Comparison of ENCODE assay signal across 8 mouse cellular contexts in the genomic region with DNA sequence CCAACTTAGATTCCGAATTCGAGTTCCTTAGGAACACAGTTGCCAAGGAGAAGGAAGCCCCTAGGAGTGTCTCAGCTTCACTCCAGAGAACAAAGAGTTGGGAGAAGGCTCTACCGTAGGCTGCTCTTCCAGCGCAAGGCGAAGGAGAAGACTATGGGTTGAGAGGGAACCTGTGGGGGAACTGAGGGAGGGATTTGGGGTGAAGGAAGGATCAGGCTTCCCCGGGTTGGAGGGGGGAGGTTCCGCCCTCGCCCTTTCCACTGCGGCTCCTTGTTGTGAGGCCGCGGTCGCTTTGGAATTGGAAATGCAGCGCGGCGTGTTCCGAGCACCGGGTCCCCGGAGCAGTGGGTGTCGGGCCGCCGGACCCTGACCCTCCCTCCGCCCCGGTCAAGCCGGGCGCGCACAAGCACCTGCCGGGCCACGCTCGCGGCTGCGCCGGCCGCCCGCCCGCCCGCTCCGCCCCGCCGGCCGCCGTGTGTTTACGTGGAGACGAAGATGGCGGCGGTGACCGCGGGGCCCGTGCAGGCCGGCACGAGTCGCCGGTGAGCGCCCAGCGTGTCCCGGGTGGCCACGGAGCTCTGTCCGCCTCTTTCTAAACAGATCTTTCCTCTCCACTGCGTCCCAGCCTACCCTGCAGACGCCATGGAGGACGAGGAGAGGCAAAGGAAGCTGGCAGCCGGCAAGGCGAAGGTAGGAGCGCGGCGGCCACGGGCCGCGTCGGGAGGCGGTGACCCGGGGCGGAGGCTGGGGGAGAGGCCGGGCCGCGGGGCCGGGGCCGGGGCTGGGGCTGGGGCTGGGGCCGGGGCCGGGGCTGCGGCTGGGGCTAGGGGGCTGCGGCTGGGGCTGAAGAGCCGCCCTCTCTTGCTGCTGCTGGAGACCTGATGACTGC. TPM values are rescaled to one million over a fixed set of nuclear protein-coding genes. Genes with fewer than 3 reads are reported as not detected.
DNase-seq lines count a peak whose midpoint lies in the region; ATAC-seq and TF ChIP-seq lines count a peak whose summit lies in the region.

A gene (plus strand): TSS at position 254 of the 889 bp plus-strand sequence.

- H3K4me1 ChIP-seq in bone marrow macrophage, adult 2 months (ENCODE audit: control insufficient read depth, insufficient read depth, low read length), result peaks cover 3% of the 10 kb centered on the region; the same call in 1 of the 2 replicates
- peaks cover 11% of the 10 kb centered on the region; the same call in 1 of the 2 replicates for H3K4me1 ChIP-seq in embryonic facial prominence, embryonic 15.5 days
- H3K4me1 ChIP-seq in heart, embryonic 10.5 days, result peaks cover 25% of the 10 kb centered on the region
- peaks cover 19% of the 10 kb centered on the region for H3K4me1 ChIP-seq in kidney, embryonic 15.5 days
- H3K4me1 ChIP-seq in liver, adult 2 months (ENCODE audit: control insufficient read depth, insufficient read depth, low read length), result peaks cover 9% of the 10 kb centered on the region

- H3K4me2 ChIP-seq in embryonic facial prominence, embryonic 15.5 days (replicated peaks), result peak within 1 kb of the TSS; percentile 61
- peak within 1 kb of the TSS; percentile 66 for H3K4me2 ChIP-seq in kidney, embryonic 15.5 days
- H3K4me2 ChIP-seq in myocyte (ENCODE audit: low read depth), result peak within 1 kb of the TSS; percentile 80

- peak within 1 kb of the TSS; percentile 55; the same call in 1 of the 2 replicates for H3K27ac ChIP-seq in bone marrow macrophage, adult 2 months (ENCODE audit: insufficient read depth, low read depth, low read length)
- H3K27ac ChIP-seq in embryonic facial prominence, embryonic 15.5 days (replicated peaks), result peak within 1 kb of the TSS; percentile 85
- H3K27ac ChIP-seq in heart, embryonic 10.5 days, result peak within 1 kb of the TSS; percentile 97
- H3K27ac ChIP-seq in kidney, embryonic 15.5 days, result peak within 1 kb of the TSS; percentile 93
- H3K27ac ChIP-seq in liver, adult 2 months (replicated peaks; ENCODE audit: insufficient read depth, low read depth, low read length), result peak within 1 kb of the TSS; percentile 99

- peak; percentile 87 for ATAC-seq in embryonic facial prominence, embryonic 15.5 days (ENCODE audit: insufficient number of reproducible peaks, low FRiP score, low TSS enrichment, low read depth)
- peak; percentile 93 for ATAC-seq in kidney, embryonic 15.5 days (replicated peaks; ENCODE audit: low FRiP score)

- TF ChIP-seq POLR2A in bone marrow macrophage, adult 2 months (IDR thresholded peaks at IDR 0.05; ENCODE audit: borderline replicate concordance, low read depth, low read length), result 0 out of 2 replicates have a peak, but pooled peaks have one; percentile 12
- peak; percentile 40; the same call in 1 of the 2 replicates for TF ChIP-seq POLR2A in liver, adult 2 months (IDR thresholded peaks at IDR 0.05; ENCODE audit: extremely low read depth, insufficient read depth, low read length)
- TF ChIP-seq POLR2A in myocyte (IDR thresholded peaks at IDR 0.05; ENCODE audit: insufficient read length, low read depth), result peak; percentile 78

- H3K27me3 ChIP-seq in embryonic facial prominence, embryonic 15.5 days, result no peaks in the 10 kb centered on the region
- no peaks in the 10 kb centered on the region for H3K27me3 ChIP-seq in heart, embryonic 10.5 days (ENCODE audit: insufficient read depth, poor library complexity, severe bottlenecking)
- no peaks in the 10 kb centered on the region for H3K27me3 ChIP-seq in kidney, embryonic 15.5 days
- no peaks in the 10 kb centered on the region for H3K27me3 ChIP-seq in liver, adult 2 months (ENCODE audit: control insufficient read depth, insufficient read depth, low read length)
- H3K27me3 ChIP-seq in myocyte (ENCODE audit: control insufficient read depth, insufficient read depth, insufficient read length), result no peaks in the 10 kb centered on the region

- no peaks in the 10 kb centered on the region for H3K36me3 ChIP-seq in embryonic facial prominence, embryonic 15.5 days
- H3K36me3 ChIP-seq in heart, embryonic 10.5 days, result no peaks in the 10 kb centered on the region
- H3K36me3 ChIP-seq in kidney, embryonic 15.5 days, result no peaks in the 10 kb centered on the region
- no peaks in the 10 kb centered on the region for H3K36me3 ChIP-seq in liver, adult 2 months (ENCODE audit: control insufficient read depth, insufficient read depth, low read length)
- no peaks in the 10 kb centered on the region for H3K36me3 ChIP-seq in myocyte (ENCODE audit: control insufficient read depth, insufficient read depth)

- H3K9ac ChIP-seq in embryonic facial prominence, embryonic 15.5 days, result peak within 1 kb of the TSS; percentile 76
- peak within 1 kb of the TSS; percentile 89 for H3K9ac ChIP-seq in kidney, embryonic 15.5 days
- H3K9ac ChIP-seq in liver, adult 2 months (ENCODE audit: low read depth, low read length), result peak within 1 kb of the TSS; percentile 99

- WGBS in embryonic facial prominence, embryonic 15.5 days, result under 1% methylated on average over 75 of the region's 82 CpGs
- WGBS in heart, embryonic 10.5 days, result under 1% methylated on average over 72 of the region's 82 CpGs
- under 1% methylated on average over 68 of the region's 82 CpGs for WGBS in kidney, embryonic 15.5 days
- WGBS in liver, adult 2 months, result 2% methylated on average over 75 of the region's 82 CpGs

- TF ChIP-seq CTCF in bone marrow macrophage, adult 2 months (IDR thresholded peaks at IDR 0.05; ENCODE audit: low read depth, low read length), result no peak
- TF ChIP-seq CTCF in liver, adult 2 months (IDR thresholded peaks at IDR 0.05; ENCODE audit: low read depth, low read length), result no peak

- H3K4me3 ChIP-seq in bone marrow macrophage, adult 2 months (ENCODE audit: insufficient read depth, low read length), result peak within 1 kb of the TSS; percentile 100
- peak within 1 kb of the TSS; percentile 70 for H3K4me3 ChIP-seq in embryonic facial prominence, embryonic 15.5 days (replicated peaks)
- peak within 1 kb of the TSS; percentile 84 for H3K4me3 ChIP-seq in heart, embryonic 10.5 days
- H3K4me3 ChIP-seq in kidney, embryonic 15.5 days (replicated peaks), result peak within 1 kb of the TSS; percentile 89
- H3K4me3 ChIP-seq in liver, adult 2 months (ENCODE audit: insufficient read depth, low read depth, low read length), result peak within 1 kb of the TSS; percentile 100
- H3K4me3 ChIP-seq in myocyte, result peak within 1 kb of the TSS; percentile 83

- peak; percentile 64 to 71 for DNase-seq in B cell, adult 2 months
- DNase-seq in heart, embryonic 10.5 days (ENCODE audit: low spot score), result peak; percentile 86
- peak; percentile 50 for DNase-seq in liver, adult 2 months (ENCODE audit: extremely low read depth, low read depth, low spot score)
- peak; percentile 63 to 86 for DNase-seq in spleen, postnatal 4 days (ENCODE audit: low spot score in 2 of 2)

- peaks cover 24% of the 10 kb centered on the region for H3K79me2 ChIP-seq in liver, adult 2 months (ENCODE audit: control insufficient read depth, insufficient read depth, low read length)
- peaks cover 32% of the 10 kb centered on the region for H3K79me2 ChIP-seq in myocyte (ENCODE audit: control insufficient read depth, insufficient read depth)

- peak within 1 kb of the TSS; percentile 87 for H3ac ChIP-seq in myocyte (ENCODE audit: control insufficient read depth, insufficient read length)

- no peaks in the 10 kb centered on the region for H3K9me3 ChIP-seq in embryonic facial prominence, embryonic 15.5 days (replicated peaks)
- no peaks in the 10 kb centered on the region for H3K9me3 ChIP-seq in heart, embryonic 10.5 days
- no peaks in the 10 kb centered on the region for H3K9me3 ChIP-seq in kidney, embryonic 15.5 days (replicated peaks)

TF ChIP-seq in myocyte, 11 proteins besides CTCF, POLR2A, EP300 and RAD21:
- no peak for TF ChIP-seq REST (IDR thresholded peaks at IDR 0.05; ENCODE audit: insufficient read depth, insufficient read length)
- TF ChIP-seq MYOD1 (IDR thresholded peaks at IDR 0.05; ENCODE audit: control insufficient read depth in 1 of 3, insufficient read length in 2 of 3, low read depth in 2 of 3), result peak in 2 of 3 experiments; percentile 22 to 64
- peak in 2 of 3 experiments; percentile 4 to 29 for TF ChIP-seq MYOG (IDR thresholded peaks at IDR 0.05; ENCODE audit: control insufficient read depth in 1 of 3, insufficient read depth in 1 of 3, insufficient read length in 2 of 3, low read depth in 2 of 3)
- no peak for TF ChIP-seq MAX (IDR thresholded peaks at IDR 0.05; ENCODE audit: low read depth)

RNA-seq across cellular contexts. Expression of the gene that starts here (rescaled TPM):
- polyA plus RNA-seq in bone marrow macrophage, adult 2 months (2012; ENCODE audit: insufficient read depth, insufficient read length, missing spikeins), result 23.3 and 24.9 TPM in 2 replicates
- polyA plus RNA-seq in embryonic facial prominence, embryonic 15.5 days (2015; fragmentation: Nextera tagmentation; extraction: Ambion mirVana), result 141 and 144 TPM in 2 replicates
- polyA plus RNA-seq in heart, embryonic 10.5 days (2016; fragmentation: Nextera tagmentation; extraction: Ambion mirVana), result 107 and 121 TPM in 2 replicates
- polyA plus RNA-seq in kidney, embryonic 15.5 days (2015; fragmentation: Nextera tagmentation; extraction: Ambion mirVana), result 124 and 126 TPM in 2 replicates
- total RNA-seq in liver, adult 2 months (2014; rRNA removed), result 37.7 and 45.9 TPM in 2 replicates
- 3.0 and 4.7 TPM in 2 replicates for polyA plus RNA-seq in liver, adult 2 months (2012; rRNA removed)
- 3.0 TPM for polyA plus RNA-seq in myocyte (2012; fragmentation: generic; extraction: Trizol)

Comparison
In these comparisons a context has a peak if more than half of its experiments do, and no peak if none do; other contexts are left out.
1. Peak in every context shown above with its lines: DNase-seq, ATAC-seq, H3K4me3 ChIP-seq and H3K27ac ChIP-seq.
2. POLR2A ChIP-seq: peak in every context shown above with its lines; median percentile 78 in myocyte; 40 in liver, adult 2 months; 12 in bone marrow macrophage, adult 2 months.